Mouse (Mus musculus): ENCODE measurements around the gene Nfam1. TPM values are rescaled to one million over a fixed set of nuclear protein-coding genes. Genes with fewer than 3 reads are reported as not detected.
"Not testable (repeated sequence)": the region's sequence is repeated elsewhere in the genome, so short reads cannot be mapped to it uniquely, and the experiment has no call there.

Nfam1 gene
- polyA plus RNA-seq, 1 experiment: 9.8 TPM

- Histone ChIP-seq H3K4me1 (replicated peaks; ENCODE audit: control insufficient read depth, insufficient read depth, low read length) (peaks cover 9% of the 10 kb centered on the region), H3K27ac (ENCODE audit: control insufficient read depth, insufficient read depth, low read length) (no peak overlapping the region), H3K27me3 (ENCODE audit: control insufficient read depth, insufficient read depth, low read length) (no peaks in the 10 kb centered on the region; the same call in 1 of the 2 replicates), H3K36me3 (ENCODE audit: control insufficient read depth, insufficient read depth, low read length) (no peaks in the 10 kb centered on the region), H3K4me3 (ENCODE audit: control insufficient read depth, insufficient read depth, low read length) (no peak overlapping the region)
- 80% methylated on average over 11 of the region's 11 CpGs for WGBS
- DNase-seq: no peak
- TF ChIP-seq POLR2A (IDR thresholded peaks at IDR 0.05; ENCODE audit: control insufficient read depth, extremely low read depth, insufficient read depth, low read length, poor library complexity): no peak
- TF ChIP-seq CTCF (IDR thresholded peaks at IDR 0.05; ENCODE audit: borderline replicate concordance, control insufficient read depth, extremely low read depth, insufficient read depth, low read length, poor library complexity): no peak
Measured at GRCm38 (mm10) chr15:83053261-83053660, 20.2 kb upstream of the Nfam1 start.

- WGBS: 85% methylated on average over 6 of the region's 6 CpGs
- peaks cover 9% of the 10 kb centered on the region for H3K4me1 ChIP-seq (replicated peaks; ENCODE audit: control insufficient read depth, insufficient read depth, low read length)
- no peak for DNase-seq
- no peaks in the 10 kb centered on the region; the same call in 1 of the 2 replicates for H3K27me3 ChIP-seq (ENCODE audit: control insufficient read depth, insufficient read depth, low read length)
- no peak overlapping the region for H3K27ac ChIP-seq (ENCODE audit: control insufficient read depth, insufficient read depth, low read length)
- TF ChIP-seq POLR2A (IDR thresholded peaks at IDR 0.05; ENCODE audit: control insufficient read depth, extremely low read depth, insufficient read depth, low read length, poor library complexity): no peak
- TF ChIP-seq CTCF (IDR thresholded peaks at IDR 0.05; ENCODE audit: borderline replicate concordance, control insufficient read depth, extremely low read depth, insufficient read depth, low read length, poor library complexity): no peak
- no peaks in the 10 kb centered on the region for H3K36me3 ChIP-seq (ENCODE audit: control insufficient read depth, insufficient read depth, low read length)
- H3K4me3 ChIP-seq (ENCODE audit: control insufficient read depth, insufficient read depth, low read length): no peak overlapping the region
Measured at GRCm38 (mm10) chr15:83052341-83053104, 19.4 kb upstream of the Nfam1 start.

- peaks cover 9% of the 10 kb centered on the region for H3K4me1 ChIP-seq (replicated peaks; ENCODE audit: control insufficient read depth, insufficient read depth, low read length)
- WGBS: 92% methylated on average over 7 of the region's 7 CpGs
- H3K27me3 ChIP-seq (ENCODE audit: control insufficient read depth, insufficient read depth, low read length): no peaks in the 10 kb centered on the region
- no peaks in the 10 kb centered on the region for H3K36me3 ChIP-seq (ENCODE audit: control insufficient read depth, insufficient read depth, low read length)
- TF ChIP-seq POLR2A (IDR thresholded peaks at IDR 0.05; ENCODE audit: control insufficient read depth, extremely low read depth, insufficient read depth, low read length, poor library complexity): no peak
- no peak for TF ChIP-seq CTCF (IDR thresholded peaks at IDR 0.05; ENCODE audit: borderline replicate concordance, control insufficient read depth, extremely low read depth, insufficient read depth, low read length, poor library complexity)
- no peak for DNase-seq
- no peak overlapping the region for H3K4me3 ChIP-seq (ENCODE audit: control insufficient read depth, insufficient read depth, low read length)
- H3K27ac ChIP-seq (ENCODE audit: control insufficient read depth, insufficient read depth, low read length): no peak overlapping the region
Measured at GRCm38 (mm10) chr15:83046730-83047129, 13.6 kb upstream of the Nfam1 start.

- 98% methylated on average over 3 of the region's 3 CpGs for WGBS
- DNase-seq: no peak
- H3K27me3 ChIP-seq (ENCODE audit: control insufficient read depth, insufficient read depth, low read length): no peaks in the 10 kb centered on the region
Measured at GRCm38 (mm10) chr15:83046308-83046707, 13.2 kb upstream of the Nfam1 start.

GRCm38 (mm10) chr15:83045565-83045964 lies 12.5 kb upstream of the Nfam1 start:
- DNase-seq; H3K4me3 ChIP-seq (ENCODE audit: control insufficient read depth, insufficient read depth, low read length); H3K4me1 ChIP-seq (replicated peaks; ENCODE audit: control insufficient read depth, insufficient read depth, low read length); H3K27ac ChIP-seq (ENCODE audit: control insufficient read depth, insufficient read depth, low read length); H3K27me3 ChIP-seq (ENCODE audit: control insufficient read depth, insufficient read depth, low read length); H3K36me3 ChIP-seq (ENCODE audit: control insufficient read depth, insufficient read depth, low read length): not testable (repeated sequence)
- 95% methylated on average over 5 of the region's 5 CpGs for WGBS

More at GRCm38 (mm10) chr15:83046308-83046707, 13.2 kb upstream of the Nfam1 start:
- Histone ChIP-seq H3K36me3 (ENCODE audit: control insufficient read depth, insufficient read depth, low read length) (no peaks in the 10 kb centered on the region), H3K27ac (ENCODE audit: control insufficient read depth, insufficient read depth, low read length) (no peak overlapping the region), H3K4me1 (replicated peaks; ENCODE audit: control insufficient read depth, insufficient read depth, low read length) (peaks cover 9% of the 10 kb centered on the region), H3K4me3 (ENCODE audit: control insufficient read depth, insufficient read depth, low read length) (no peak overlapping the region)
- no peak for TF ChIP-seq POLR2A (IDR thresholded peaks at IDR 0.05; ENCODE audit: control insufficient read depth, extremely low read depth, insufficient read depth, low read length, poor library complexity)
- peak; percentile 60; the same call in 1 of the 2 replicates for TF ChIP-seq CTCF (IDR thresholded peaks at IDR 0.05; ENCODE audit: borderline replicate concordance, control insufficient read depth, extremely low read depth, insufficient read depth, low read length, poor library complexity)

GRCm38 (mm10) chr15:83043362-83043708 lies 10.2 kb upstream of the Nfam1 start:
- TF ChIP-seq POLR2A (IDR thresholded peaks at IDR 0.05; ENCODE audit: control insufficient read depth, extremely low read depth, insufficient read depth, low read length, poor library complexity) (no peak), CTCF (IDR thresholded peaks at IDR 0.05; ENCODE audit: borderline replicate concordance, control insufficient read depth, extremely low read depth, insufficient read depth, low read length, poor library complexity) (no peak)
- Histone ChIP-seq H3K27ac (ENCODE audit: control insufficient read depth, insufficient read depth, low read length) (no peak overlapping the region), H3K4me1 (replicated peaks; ENCODE audit: control insufficient read depth, insufficient read depth, low read length) (peaks cover 24% of the 10 kb centered on the region), H3K4me3 (ENCODE audit: control insufficient read depth, insufficient read depth, low read length) (no peak overlapping the region), H3K36me3 (ENCODE audit: control insufficient read depth, insufficient read depth, low read length) (no peaks in the 10 kb centered on the region), H3K27me3 (ENCODE audit: control insufficient read depth, insufficient read depth, low read length) (no peaks in the 10 kb centered on the region)
- DNase-seq: no peak
- 90% methylated on average over 22 of the region's 22 CpGs for WGBS

Data from thymus, adult 2 months (tissue).